Mouse (Mus musculus): ENCODE measurements around the gene Bcl2l13.

Bcl2l13 gene

DNA sequence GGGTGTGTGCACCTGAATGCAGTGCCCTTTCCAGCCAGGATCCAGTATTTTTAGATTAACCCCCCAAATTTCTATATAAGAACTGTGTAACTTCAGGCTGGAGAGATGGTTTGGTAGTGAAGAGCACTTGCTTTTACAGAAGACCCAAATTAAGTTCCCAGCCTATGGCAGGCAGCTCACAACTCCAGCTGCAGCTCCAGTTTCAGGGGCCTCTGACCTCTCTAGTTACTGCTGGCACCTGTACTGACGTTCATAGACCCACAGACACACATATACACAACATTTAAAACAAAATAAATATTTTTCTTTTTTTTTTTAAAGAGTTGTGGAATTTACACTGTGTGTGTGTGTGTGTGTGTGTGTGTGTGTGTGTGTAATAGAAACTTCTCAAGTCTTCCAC lies 93.4 kb downstream of the Bcl2l13 start:
- no peak for DNase-seq (ENCODE audit: extremely low spot score)

DNA sequence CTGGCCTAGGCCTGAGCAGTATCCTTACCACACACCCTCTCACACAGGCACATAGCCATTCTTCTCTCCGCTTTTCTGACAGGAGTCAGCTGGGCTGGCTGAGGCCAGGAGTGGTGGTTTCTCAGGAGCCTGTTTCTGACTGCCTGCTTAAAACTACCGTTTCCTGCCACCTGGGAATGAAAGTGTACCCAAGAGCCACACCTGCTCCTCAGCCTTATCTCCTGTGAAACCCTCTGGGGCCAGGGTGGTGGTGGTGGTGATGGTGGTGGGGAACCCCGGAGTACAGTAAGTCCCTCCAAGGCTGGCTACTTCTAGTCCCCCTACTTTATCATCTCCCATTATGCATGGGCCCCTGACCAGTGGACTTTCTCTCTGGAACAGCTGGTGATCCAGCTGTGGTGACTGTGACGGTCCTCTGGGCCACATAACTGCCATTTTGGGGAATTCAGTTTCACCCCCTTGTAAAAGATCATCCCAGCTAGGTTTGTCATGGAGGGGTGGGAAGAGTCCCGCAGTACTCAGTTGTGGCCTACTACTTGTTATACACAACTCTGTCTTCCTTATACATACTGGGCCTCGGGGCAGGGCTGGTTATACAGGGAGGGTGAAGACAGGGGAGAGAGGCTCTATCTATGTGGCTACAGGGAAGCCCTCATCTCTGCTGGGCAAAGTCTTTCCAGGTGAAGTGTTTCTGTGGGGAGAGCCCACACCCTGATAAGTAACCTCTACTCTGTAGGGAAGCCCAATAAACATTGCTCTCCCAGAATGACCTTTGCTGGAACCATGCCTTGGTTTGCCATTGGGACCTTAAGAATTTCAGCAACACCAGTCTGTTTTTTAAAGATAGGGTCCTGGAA lies 94.7 kb downstream of the Bcl2l13 start:
- no peak for DNase-seq (ENCODE audit: extremely low spot score)

DNA sequence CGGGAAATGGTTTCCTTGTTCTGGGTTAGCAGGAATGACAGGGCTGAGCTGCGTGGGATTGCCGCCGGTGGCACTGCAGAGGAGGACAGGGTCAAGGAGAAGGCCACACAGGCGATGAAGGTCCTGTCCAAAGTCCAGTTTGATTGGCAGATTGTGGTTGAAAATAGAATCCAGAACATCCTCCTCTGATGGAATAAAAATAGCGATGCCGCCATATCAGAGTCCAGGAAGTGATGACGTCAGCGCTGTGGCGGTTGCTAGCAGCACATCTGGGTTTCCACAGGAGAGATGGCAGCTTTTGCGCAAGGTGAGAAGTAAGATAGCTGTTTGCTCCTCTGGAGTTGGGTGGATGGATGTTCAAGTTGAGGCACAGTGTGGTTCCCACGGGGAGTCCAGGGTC lies 96.6 kb downstream of the Bcl2l13 start:
- DNase-seq (ENCODE audit: extremely low spot score): no peak

DNA sequence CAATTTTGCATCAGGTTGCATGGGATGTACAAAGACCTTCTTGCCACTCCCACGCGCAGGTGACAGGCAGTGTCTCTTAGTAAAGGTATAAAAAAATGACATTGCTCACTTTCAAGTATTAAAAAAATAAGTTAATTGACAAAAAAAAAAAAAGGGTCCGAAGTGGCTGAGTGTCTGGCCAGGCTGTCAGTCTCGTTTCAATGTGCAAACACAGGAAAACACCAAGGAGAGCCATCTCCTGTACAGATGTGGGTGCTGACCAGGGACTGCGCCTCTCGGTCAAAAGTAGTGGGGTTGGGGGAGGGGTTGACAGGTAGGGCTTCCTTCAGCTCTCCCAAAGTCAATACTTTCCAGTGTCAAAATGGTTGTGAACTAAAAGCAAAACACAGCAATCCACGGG lies 97.7 kb downstream of the Bcl2l13 start:
- no peak for DNase-seq (ENCODE audit: extremely low spot score)

DNA sequence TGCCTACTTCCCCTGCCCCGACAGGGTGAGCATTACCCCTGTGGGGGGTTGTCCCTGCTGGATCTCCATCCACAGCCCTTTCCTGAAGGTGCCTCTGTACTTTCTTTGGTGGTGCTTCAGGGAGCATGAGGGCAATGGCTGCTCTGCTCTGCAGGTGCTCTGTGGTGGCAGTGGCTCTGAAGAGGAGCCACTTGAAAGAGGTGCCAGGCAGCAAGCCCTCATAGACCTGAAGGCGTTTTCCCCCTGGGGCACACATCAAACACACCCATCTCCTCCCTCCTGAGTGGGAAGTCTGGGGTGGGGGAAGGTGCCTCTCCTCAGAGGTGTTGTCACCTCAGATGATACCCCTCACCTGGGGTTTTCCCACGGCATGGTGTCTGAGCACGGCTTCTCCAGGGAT lies 98.2 kb downstream of the Bcl2l13 start:
- DNase-seq (ENCODE audit: extremely low spot score): no peak

DNA sequence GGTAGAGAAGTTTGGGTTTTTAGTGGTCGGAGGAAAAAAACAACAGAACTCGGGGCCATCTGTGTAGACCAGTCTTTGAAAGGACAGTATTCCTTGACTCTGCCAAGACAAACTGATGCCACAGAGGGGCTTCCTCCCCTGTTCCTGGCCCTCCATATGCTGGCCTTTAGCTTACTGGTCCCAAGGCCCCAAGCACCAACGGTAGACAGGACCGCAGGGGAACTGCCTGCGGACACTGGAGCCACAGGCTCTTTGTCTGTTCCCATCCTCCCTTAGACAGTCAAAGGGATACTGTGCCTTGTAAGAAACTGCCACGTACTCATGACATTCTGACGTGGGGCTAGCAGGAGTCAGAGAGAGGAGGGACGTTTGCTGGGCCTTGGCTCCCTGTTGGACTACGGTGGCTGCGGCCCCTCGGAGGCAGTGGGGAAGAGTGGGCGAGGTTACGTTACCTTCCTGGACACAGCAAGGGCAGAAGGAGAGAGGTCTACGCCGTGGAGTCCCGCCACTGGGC lies 101.1 kb downstream of the Bcl2l13 start:
- DNase-seq (ENCODE audit: extremely low spot score): no peak

DNA sequence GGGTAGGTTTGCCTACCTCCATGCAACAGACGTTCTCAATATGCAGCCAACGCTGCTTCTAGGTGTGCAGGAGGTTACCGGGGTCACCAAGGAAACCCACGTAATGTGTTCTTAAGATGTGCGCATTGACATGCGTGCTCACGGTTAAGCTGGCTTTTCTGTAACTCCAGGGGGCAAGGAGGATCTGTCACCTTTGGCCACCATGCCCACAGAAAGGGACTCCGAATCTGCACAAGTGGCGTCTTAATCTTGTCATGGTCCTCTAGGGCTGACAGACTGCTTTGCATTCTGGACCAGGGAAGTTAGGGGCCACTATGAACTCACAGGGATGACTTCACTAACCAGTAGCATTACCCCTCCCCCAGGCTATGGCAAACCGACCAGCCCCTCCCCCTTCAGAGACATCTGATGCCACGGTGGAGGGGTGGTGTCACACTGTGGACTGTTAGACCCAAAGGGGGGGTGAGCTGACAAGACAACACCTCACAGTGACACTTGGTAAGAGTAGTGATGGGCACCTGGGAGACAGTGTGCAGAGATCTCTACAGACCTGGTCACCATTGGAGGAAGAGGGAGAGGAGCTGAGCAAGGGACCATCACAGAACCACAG lies 102.1 kb downstream of the Bcl2l13 start:
- no peak for DNase-seq (ENCODE audit: extremely low spot score)

DNA sequence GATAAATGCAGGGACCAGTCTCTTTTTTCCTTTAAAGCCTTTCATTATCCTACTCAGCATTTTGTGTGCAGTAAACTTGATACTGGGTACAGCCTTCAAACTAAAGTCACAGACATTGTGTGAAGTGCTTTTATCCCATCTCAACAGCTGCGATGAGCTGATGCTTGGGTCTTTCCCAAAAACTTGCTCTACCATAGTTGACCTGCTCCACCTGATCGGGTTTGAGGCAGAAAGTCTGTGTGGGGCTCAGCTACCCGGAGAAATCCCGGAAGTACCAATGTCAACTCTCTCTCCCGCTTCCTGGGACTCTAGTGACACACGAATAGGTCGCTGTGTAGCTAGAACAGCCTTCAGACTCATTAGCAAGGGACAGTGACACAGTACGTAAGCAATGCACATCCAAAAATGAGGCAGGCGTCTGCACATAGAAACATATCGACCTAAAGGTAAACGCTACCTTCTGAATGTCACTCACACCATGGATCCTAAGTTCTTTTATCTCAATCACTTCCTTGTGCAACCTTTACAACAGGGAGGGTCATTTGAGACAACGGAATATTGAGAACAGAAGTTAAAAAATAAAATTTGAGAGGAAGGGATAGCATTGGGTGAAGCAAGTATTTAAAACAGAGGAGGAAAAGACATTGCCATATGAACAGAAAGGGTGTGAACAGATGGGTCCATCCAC lies 102.9 kb downstream of the Bcl2l13 start:
- no peak for DNase-seq (ENCODE audit: extremely low spot score)

DNA sequence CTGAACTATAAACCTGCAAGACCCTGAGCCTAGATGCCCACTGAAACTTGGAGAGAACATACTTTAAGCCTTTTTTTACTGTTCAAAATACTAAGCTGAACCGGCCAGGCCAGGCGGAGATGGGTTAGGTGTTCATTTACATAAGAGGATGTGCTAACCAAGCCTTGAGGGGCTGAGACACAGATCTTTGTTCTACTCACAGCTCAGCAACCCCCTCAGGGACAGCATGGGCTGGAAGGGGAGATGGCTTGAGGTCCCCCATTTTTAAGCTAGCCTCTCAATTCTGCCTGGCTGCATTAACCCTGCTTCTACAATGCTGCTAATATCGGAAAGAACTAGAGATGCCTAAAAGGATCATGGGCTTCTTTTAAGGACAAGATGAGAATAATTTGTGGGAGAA lies 103.8 kb downstream of the Bcl2l13 start:
- no peak for DNase-seq (ENCODE audit: extremely low spot score)

DNA sequence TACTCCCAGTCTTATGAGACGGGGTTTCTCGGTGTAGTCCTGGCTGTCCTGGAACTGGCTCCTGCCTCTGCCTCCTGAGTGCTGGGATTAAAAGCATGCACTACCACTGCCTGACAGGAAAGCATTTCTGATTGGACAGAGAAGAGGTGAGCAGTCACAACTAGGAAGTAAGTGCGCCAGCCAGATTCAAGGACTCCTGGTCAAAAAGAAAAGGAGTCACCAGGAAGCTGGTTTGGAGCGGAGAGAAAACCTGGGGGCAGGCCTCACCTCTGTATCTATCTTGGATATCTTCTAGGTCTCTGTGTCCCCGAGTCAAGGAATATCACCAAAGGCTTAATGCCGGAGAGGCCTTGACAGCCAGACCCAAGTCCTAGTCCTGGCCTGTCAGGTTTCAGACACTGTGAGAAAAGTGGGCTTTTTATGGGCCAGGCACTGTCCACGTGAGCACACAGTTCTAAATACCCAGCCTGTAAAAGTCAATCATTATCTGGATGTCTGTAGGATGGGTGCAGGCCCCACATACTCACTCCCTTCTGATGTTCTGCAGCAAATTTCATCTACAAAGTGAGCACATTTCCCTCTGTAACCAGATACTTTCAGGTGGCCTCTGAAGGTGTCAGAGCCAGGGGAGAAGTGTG lies 104.6 kb downstream of the Bcl2l13 start:
- DNase-seq (ENCODE audit: extremely low spot score): no peak

DNA sequence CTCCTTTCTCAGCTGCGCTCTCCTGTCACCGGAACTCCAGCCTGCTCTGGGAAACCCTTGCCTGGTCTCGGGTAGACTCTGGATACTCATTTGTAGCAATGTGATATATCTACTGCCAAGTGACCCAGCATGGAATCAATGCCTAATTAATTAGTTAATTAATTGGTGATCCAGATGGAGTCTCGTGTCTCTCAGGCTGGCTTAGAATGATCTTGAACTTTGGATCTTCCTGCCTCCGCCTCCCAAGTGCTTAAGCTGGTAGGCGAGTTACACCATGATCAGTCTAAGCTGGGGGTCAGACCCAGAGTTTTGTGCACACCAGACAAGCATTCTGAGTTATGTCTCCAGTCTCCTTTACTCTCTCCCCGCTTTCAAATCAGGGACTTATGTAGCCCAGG lies 105.1 kb downstream of the Bcl2l13 start:
- DNase-seq (ENCODE audit: extremely low spot score): no peak

DNA sequence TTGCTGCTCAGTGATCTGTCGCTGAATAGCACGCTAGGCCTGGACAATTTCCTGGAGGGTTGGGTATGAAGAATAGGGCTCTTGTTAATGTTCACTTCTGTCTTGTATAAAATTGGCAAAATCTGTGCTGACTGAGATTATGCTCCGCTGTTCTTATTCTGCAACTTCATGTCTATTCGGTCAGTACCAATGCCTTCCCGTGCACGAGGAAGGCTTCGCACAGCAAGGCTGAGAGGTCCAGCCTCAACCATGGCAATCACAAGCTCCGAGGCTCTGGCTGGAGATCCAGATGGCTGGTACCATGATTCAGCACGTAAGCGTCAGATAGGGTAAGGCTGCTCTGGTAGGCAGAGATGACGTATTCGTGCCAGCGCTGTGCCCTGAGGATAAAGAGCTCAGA lies 105.6 kb downstream of the Bcl2l13 start:
- DNase-seq (ENCODE audit: extremely low spot score): no peak
